Mouse (Mus musculus) stomach, embryonic 15.5 days (tissue): Measurements from ENCODE around the gene Mospd3. TPM values are rescaled to one million over a fixed set of nuclear protein-coding genes. Genes with fewer than 3 reads are reported as not detected.

Experiments
- ATAC-seq: fragments of 200-750 bp; cut with Nextera tagmentation; 2 replicates; pipeline ENCODE4 v1.8.0; 2017; ENCODE audit warnings: low read depth, moderate number of reproducible peaks, moderate TSS enrichment; ENCODE audit not compliant: insufficient read depth, low FRiP score
- H3K27ac ChIP-seq: fragments of 300-500 bp; sonication (generic); 2 replicates; pipeline ENCODE4 v1.5.1; 2015; ENCODE audit warnings: mild to moderate bottlenecking, inconsistent platforms
- H3K27me3 ChIP-seq: fragments of 300-500 bp; sonication (generic); replicated peaks from 2 replicates; pipeline ENCODE4 v1.6.1; 2015; ENCODE audit warnings: inconsistent platforms
- H3K36me3 ChIP-seq: fragments of 300-500 bp; sonication (generic); 2 replicates; pipeline ENCODE4 v1.6.1; 2015; ENCODE audit warnings: inconsistent platforms
- H3K4me1 ChIP-seq: fragments of 300-500 bp; sonication (generic); 2 replicates; pipeline ENCODE4 v1.6.1; 2015; ENCODE audit warnings: inconsistent platforms
- H3K4me2 ChIP-seq: fragments of 300-500 bp; sonication (generic); 2 replicates; pipeline ENCODE4 v1.6.1; 2015; ENCODE audit warnings: mild to moderate bottlenecking, inconsistent platforms
- H3K4me3 ChIP-seq: fragments of 300-500 bp; sonication (generic); replicated peaks from 2 replicates; pipeline ENCODE4 v1.5.1; 2015; ENCODE audit warnings: inconsistent platforms
- H3K9ac ChIP-seq: fragments of 300-500 bp; sonication (generic); 2 replicates; pipeline ENCODE4 v1.6.1; 2015; ENCODE audit warnings: inconsistent platforms
- H3K9me3 ChIP-seq: fragments of 300-500 bp; sonication (generic); 2 replicates; pipeline ENCODE4 v1.6.1; 2016; ENCODE audit warnings: inconsistent platforms
- WGBS: fragments of 180-500 bp; shearing (Covaris S2); methylation state at CpG from one replicate; pipeline ENCODE4 v1.1.7; 2015; 5-methylcytosine and 5-hydroxymethylcytosine counted together
- polyA plus RNA-seq: library from polyadenylated mRNA; unstranded; fragments of >200 nt; fragmentation: Nextera tagmentation; extraction: Ambion mirVana; gene quantifications from 2 replicates; pipeline ENCODE4 v1.2.1, GENCODE M21; 2015

Gene Mospd3
- polyA plus RNA-seq, 1 experiment from 2014 or later, result 30.6 TPM

DNA sequence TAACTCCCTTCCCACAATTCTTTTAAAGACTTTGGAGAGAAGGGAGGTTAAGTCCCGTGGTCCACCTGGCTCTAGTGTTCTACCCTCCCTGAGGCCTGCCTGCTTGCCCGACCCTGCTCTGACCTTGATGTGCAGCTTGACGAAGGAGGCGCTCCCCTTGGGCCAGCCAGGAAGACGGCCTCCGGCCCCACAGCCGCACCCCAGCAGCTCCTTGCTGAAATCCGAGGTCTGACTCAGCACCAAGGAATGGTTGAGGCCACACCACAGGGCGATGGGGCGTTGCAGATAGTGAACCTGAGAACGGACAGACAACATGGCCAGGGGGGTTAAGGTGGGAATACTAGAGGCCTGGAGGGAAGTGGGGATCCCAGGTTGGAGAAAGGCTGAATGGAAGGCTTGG lies 12.7 kb upstream of the Mospd3 start, which contains the start of gene Pcolce:
TSS of gene Pcolce (minus strand) at position 235 of the 400 bp plus-strand sequence.
- 39% methylated on average over 11 of the region's 11 CpGs for WGBS
- H3K27ac ChIP-seq, result peak within 1 kb of the TSS; percentile 72
- no peak within 1 kb of the TSS for H3K9ac ChIP-seq
- no peaks in the 10 kb centered on the region for H3K9me3 ChIP-seq
- peaks cover 43% of the 10 kb centered on the region for H3K4me1 ChIP-seq
- peak; percentile 51; the same call in 1 of the 2 replicates for ATAC-seq
- no peak within 1 kb of the TSS for H3K4me3 ChIP-seq
- no peaks in the 10 kb centered on the region for H3K36me3 ChIP-seq
- no peaks in the 10 kb centered on the region for H3K27me3 ChIP-seq
- H3K4me2 ChIP-seq, result 0 out of 2 replicates have a peak within 1 kb of the TSS, but pooled peaks have one; percentile 8

DNA sequence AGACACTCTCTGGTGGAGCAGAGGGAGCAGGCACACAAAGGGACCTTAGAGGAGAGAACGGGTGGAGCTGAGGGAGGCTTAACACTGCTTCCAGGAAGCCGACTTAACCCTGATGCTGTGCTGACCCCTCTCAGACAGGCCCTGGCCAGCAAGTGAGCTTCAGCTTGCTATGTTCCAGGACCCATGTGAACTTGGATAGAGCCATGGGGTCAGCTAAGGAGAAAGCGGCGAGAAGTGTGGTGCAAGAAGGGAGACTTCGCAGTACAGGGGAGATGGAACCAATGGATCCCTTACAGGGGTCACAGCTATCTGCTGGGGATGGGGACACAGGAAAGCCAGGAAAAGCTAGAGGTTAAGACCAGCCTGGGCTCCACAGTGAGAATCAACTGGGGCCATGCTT lies 12.2 kb upstream of the Mospd3 start:
- Histone ChIP-seq H3K9ac (no peak overlapping the region), H3K9me3 (no peaks in the 10 kb centered on the region), H3K4me2 (0 out of 2 replicates have a peak overlapping the region, but pooled peaks have one; percentile 8), H3K4me1 (peaks cover 48% of the 10 kb centered on the region), H3K4me3 (no peak overlapping the region), H3K27ac (peak overlapping the region; percentile 72), H3K27me3 (no peaks in the 10 kb centered on the region), H3K36me3 (no peaks in the 10 kb centered on the region)
- no peak for ATAC-seq
- 63% methylated on average over 5 of the region's 5 CpGs for WGBS

GRCm38 (mm10) chr5:137611245-137611602 lies 10.4 kb upstream of the Mospd3 start:
- 0 out of 2 replicates have a peak overlapping the region, but pooled peaks have one; percentile 5 for H3K9ac ChIP-seq
- peak overlapping the region; percentile 49 for H3K4me2 ChIP-seq
- H3K9me3 ChIP-seq, result no peaks in the 10 kb centered on the region
- H3K4me1 ChIP-seq, result peaks cover 52% of the 10 kb centered on the region
- H3K27me3 ChIP-seq, result no peaks in the 10 kb centered on the region
- 11% methylated on average over 6 of the region's 6 CpGs for WGBS
- ATAC-seq, result 0 out of 2 replicates have a peak, but pooled peaks have one; percentile 36
- peak overlapping the region; percentile 83 for H3K27ac ChIP-seq
- no peaks in the 10 kb centered on the region for H3K36me3 ChIP-seq
- H3K4me3 ChIP-seq, result peak overlapping the region; percentile 34

- Histone ChIP-seq H3K9ac (0 out of 2 replicates have a peak overlapping the region, but pooled peaks have one; percentile 5), H3K4me2 (peak overlapping the region; percentile 49), H3K4me1 (peaks cover 52% of the 10 kb centered on the region), H3K27ac (peak overlapping the region; percentile 83), H3K4me3 (peak overlapping the region; percentile 34), H3K27me3 (no peaks in the 10 kb centered on the region), H3K9me3 (no peaks in the 10 kb centered on the region), H3K36me3 (no peaks in the 10 kb centered on the region)
- peak; percentile 40; the same call in 1 of the 2 replicates for ATAC-seq
- WGBS, result 5% methylated on average over 12 of the region's 12 CpGs
Observed at GRCm38 (mm10) chr5:137610548-137611244, 9.8 kb upstream of the Mospd3 start.

DNA sequence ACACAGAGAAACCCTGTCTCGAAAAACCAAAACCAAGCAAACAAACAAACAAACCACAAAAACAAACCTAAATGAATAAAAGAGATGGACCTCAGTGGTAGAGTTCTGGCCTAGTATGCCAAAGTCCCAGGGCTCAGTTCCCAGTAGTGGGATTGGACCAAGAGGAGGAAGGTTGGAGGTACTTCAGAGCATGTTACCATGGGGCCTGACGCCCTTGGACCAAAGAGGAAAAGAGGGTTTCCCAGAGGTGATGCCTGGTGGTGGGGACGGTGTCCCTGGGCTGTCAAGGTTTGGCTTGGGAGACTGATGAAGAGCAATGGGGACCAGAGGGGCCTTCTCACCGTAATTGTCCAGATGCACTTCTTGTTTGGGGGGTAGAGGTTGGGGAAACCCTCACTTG lies 9.2 kb upstream of the Mospd3 start:
- ATAC-seq, result no peak
- Histone ChIP-seq H3K27me3 (no peaks in the 10 kb centered on the region), H3K27ac (peak overlapping the region; percentile 83; the same call in 1 of the 2 replicates), H3K4me3 (peak overlapping the region; percentile 34), H3K4me2 (peak overlapping the region; percentile 49), H3K4me1 (peaks cover 52% of the 10 kb centered on the region), H3K9me3 (no peaks in the 10 kb centered on the region), H3K36me3 (no peaks in the 10 kb centered on the region), H3K9ac (no peak overlapping the region)
- 64% methylated on average over 4 of the region's 4 CpGs for whole genome bisulfite sequencing

DNA sequence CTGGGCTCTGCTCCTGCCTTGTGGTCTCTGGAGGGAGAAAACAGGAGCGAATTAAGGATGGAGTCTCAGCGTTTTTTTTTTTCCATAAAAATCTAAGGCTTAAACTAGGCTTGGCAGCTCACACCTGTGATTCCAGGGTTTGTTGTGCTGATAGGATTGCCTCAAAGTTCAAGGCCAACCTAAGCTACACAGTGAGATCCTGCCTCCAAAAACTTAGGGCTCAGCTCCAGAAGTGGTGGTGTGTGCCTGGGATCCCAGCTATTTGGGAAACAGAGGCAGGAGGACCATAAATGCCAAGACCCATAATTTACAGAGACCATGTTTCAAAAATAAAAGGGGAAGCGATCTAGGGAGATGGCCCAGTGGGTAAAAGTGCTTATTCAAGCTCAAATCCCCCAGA lies 8.4 kb upstream of the Mospd3 start:
- Histone ChIP-seq H3K4me2 (0 out of 2 replicates have a peak overlapping the region, but pooled peaks have one; percentile 49), H3K4me1 (peaks cover 52% of the 10 kb centered on the region), H3K27me3 (no peaks in the 10 kb centered on the region), H3K9me3 (no peaks in the 10 kb centered on the region), H3K9ac (no peak overlapping the region), H3K27ac (no peak overlapping the region), H3K36me3 (no peaks in the 10 kb centered on the region), H3K4me3 (no peak overlapping the region)
- WGBS, result 57% methylated on average over 3 of the region's 3 CpGs
- no peak for ATAC-seq

GRCm38 (mm10) chr5:137608654-137609190 lies 7.9 kb upstream of the Mospd3 start:
- H3K4me3 ChIP-seq, result peak overlapping the region; percentile 7; the same call in 1 of the 2 replicates

GRCm38 (mm10) chr5:137607860-137608653 lies 7.2 kb upstream of the Mospd3 start:
- Histone ChIP-seq H3K4me1 (peaks cover 43% of the 10 kb centered on the region), H3K9me3 (no peaks in the 10 kb centered on the region), H3K36me3 (no peaks in the 10 kb centered on the region), H3K4me3 (peak overlapping the region; percentile 7; the same call in 1 of the 2 replicates), H3K27me3 (no peaks in the 10 kb centered on the region), H3K27ac (no peak overlapping the region), H3K4me2 (peak overlapping the region; percentile 32), H3K9ac (no peak overlapping the region)
- 25% methylated on average over 26 of the region's 26 CpGs for WGBS
- no peak for ATAC-seq

More at GRCm38 (mm10) chr5:137608654-137609190, 7.9 kb upstream of the Mospd3 start:
- Histone ChIP-seq H3K4me2 (peak overlapping the region; percentile 32), H3K9ac (no peak overlapping the region), H3K4me1 (peaks cover 50% of the 10 kb centered on the region), H3K36me3 (no peaks in the 10 kb centered on the region), H3K27ac (no peak overlapping the region), H3K27me3 (no peaks in the 10 kb centered on the region), H3K9me3 (no peaks in the 10 kb centered on the region)
- 27% methylated on average over 23 of the region's 23 CpGs for WGBS
- ATAC-seq, result no peak

DNA sequence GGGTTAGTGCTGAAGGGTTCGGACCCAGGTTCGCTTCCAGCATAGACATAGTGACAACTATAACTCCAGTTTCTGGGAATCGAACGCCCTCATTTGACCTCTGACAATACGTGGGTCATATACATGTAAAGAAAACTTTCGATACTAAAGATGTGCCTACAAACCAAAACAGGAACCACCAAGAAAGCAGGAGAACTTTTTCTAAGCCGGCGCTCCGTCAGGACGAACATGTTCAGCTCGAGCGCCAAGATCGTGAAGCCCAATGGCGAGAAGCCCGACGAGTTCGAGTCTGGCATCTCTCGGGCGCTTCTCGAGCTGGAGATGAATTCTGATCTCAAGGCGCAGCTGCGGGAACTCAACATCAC lies 489 bp upstream of the Mospd3 start:
- no peak for ATAC-seq
- Histone ChIP-seq H3K4me1 (peaks cover 16% of the 10 kb centered on the region), H3K4me2 (peak overlapping the region; percentile 57), H3K9me3 (no peaks in the 10 kb centered on the region), H3K27me3 (no peaks in the 10 kb centered on the region), H3K27ac (peak overlapping the region; percentile 85), H3K4me3 (peak overlapping the region; percentile 76), H3K9ac (peak overlapping the region; percentile 14; the same call in 1 of the 2 replicates), H3K36me3 (no peaks in the 10 kb centered on the region)
- WGBS, result under 1% methylated on average over 22 of the region's 22 CpGs

DNA sequence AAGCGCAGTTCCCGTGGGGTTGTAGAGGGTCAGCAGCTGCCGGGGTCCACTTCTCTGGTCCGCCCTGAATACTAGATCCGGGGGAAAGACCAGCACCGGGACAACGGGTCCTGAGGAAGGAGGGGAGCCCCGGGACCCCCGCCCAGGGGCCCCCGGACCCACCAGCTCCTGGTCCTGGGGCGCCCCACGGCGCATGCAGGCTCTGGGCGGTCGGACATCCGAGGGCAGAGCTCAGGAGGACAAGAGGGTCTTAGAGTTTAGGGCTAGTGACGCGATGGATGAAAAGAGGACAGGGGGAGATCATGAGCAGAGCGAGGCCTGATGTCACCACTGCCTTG lies 608 bp downstream of the Mospd3 start:
- peak; percentile 0; the same call in 1 of the 2 replicates for ATAC-seq
- Histone ChIP-seq H3K4me1 (peaks cover 16% of the 10 kb centered on the region), H3K36me3 (no peaks in the 10 kb centered on the region), H3K4me2 (peak overlapping the region; percentile 95), H3K9me3 (no peaks in the 10 kb centered on the region), H3K27me3 (no peaks in the 10 kb centered on the region), H3K4me3 (peak overlapping the region; percentile 76), H3K27ac (peak overlapping the region; percentile 88), H3K9ac (peak overlapping the region; percentile 76)
- 2% methylated on average over 19 of the region's 19 CpGs for WGBS

DNA sequence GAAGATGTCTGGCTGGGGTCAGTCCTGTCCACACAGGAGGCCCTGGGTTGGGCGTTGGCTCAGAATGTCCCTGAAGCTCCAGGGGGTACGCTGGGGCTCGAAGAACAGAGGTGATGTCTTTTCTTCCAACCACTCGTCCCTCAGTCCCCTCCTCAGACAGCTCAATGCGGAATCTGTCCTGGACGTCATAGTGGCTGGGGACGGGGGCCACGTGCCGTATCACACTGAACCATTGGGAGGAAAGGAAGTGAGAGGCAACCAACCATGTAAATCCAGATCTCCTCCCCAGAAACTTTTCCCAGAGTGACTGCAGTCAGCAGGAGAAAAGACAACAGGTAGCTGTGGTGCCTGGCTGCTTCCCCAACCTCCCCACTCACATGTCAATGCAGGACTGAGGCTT lies 1.3 kb downstream of the Mospd3 start:
- H3K27me3 ChIP-seq, result no peaks in the 10 kb centered on the region
- ATAC-seq, result no peak
- H3K4me3 ChIP-seq, result peak overlapping the region; percentile 76
- 63% methylated on average over 9 of the region's 9 CpGs for WGBS
- H3K36me3 ChIP-seq, result no peaks in the 10 kb centered on the region
- H3K9ac ChIP-seq, result peak overlapping the region; percentile 76; the same call in 1 of the 2 replicates
- H3K4me1 ChIP-seq, result peaks cover 16% of the 10 kb centered on the region
- H3K9me3 ChIP-seq, result no peaks in the 10 kb centered on the region
- H3K4me2 ChIP-seq, result peak overlapping the region; percentile 95
- peak overlapping the region; percentile 88; the same call in 1 of the 2 replicates for H3K27ac ChIP-seq
